Mouse (Mus musculus): ENCODE measurements around the gene Sprr4. TPM values are rescaled to one million over a fixed set of nuclear protein-coding genes. Genes with fewer than 3 reads are reported as not detected.

Sprr4 gene
- not detected in 2 replicates for polyA plus RNA-seq (2012; ENCODE audit: low replicate concordance)

DNA sequence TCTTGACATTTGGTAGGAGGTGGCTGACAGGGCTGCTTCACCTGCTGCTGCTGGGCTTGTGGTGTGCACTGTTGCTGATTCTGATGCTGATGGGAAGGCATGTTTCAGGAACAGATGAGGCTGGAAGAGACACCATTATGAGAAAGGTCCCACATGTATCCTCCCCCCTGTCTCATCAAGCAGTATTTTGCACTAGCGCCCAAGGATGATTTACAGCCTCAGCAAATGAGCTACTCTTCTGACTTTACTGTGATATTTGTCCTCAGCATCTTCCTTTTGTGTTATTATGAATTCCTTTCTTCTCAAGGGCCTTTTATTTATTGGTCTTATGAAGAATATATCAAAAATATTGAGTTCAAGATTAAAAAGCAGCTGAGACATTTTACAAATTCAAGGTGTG is at the start of gene Sprr4:
Gene Sprr4, minus strand, starts transcription at position 101 of the 400 bp plus-strand sequence.

DNA sequence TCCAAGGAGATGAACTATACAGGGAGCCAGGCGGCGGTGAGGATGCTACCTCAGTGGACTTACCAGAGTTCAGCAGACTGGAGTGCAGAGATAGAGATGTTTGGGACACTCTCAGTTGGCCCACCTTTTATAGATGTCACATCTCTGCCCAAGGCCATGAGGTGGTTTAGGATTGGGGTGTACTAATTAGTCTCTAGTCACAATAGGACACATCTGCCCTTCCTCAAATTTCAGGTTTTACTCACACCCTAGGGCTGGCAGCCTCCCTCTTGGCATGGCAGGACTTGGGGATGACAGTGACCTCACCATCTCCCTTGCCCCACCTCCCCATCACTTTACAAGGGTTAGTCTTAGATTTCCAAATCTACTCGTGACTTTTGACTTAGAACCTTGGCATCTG is 34.1 kb upstream of the Sprr4 start, which contains the start of gene 2310046K23Rik:
Gene 2310046K23Rik, minus strand, starts transcription at position 101 of the 400 bp plus-strand sequence.

DNA sequence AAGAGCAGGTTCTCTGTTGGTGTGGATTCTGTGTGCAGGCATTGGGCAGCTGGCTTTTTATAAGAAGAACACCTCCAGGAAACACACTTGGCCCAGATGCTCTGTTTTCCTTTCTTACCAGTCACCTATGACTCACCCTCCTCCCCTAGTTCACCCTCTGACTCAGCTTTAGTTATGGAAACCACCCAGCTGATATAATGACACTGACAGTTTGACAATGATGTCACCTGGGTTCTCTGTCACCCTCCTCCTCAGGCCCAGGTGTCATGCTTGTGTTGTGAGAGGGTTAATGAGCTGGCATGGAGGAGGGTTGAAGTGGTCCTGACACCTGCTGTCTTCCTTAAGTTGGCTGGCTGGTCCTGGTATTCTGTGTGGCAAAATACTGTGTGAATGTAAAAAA is 14.4 kb downstream of the Sprr4 start, which contains the start of gene Sprr1a:
Gene Sprr1a, minus strand, starts transcription at position 33 of the 400 bp plus-strand sequence.

GRCm38 (mm10) chr3:92458620-92459019 is 41.7 kb downstream of the Sprr4 start, which contains the start of gene Sprr3:
Sprr3 (minus strand) TSS chr3:92458720.

Other genes with a start within 250 kb of the Sprr4 start
- gene Sprr2a3, start 215.1 kb downstream of the Sprr4 start, polyA plus RNA-seq (2012; ENCODE audit: low replicate concordance) = not detected in 2 replicates
- gene Sprr2b, start 183.9 kb downstream of the Sprr4 start, polyA plus RNA-seq (2012; ENCODE audit: low replicate concordance) = not detected in 2 replicates
- gene Sprr2d, start 161.4 kb downstream of the Sprr4 start, polyA plus RNA-seq (2012; ENCODE audit: low replicate concordance) = not detected in 2 replicates
- not detected in 2 replicates for gene Sprr2e, start 148.3 kb downstream of the Sprr4 start, polyA plus RNA-seq (2012; ENCODE audit: low replicate concordance)
- gene Sprr2f, start 135.3 kb downstream of the Sprr4 start, polyA plus RNA-seq (2012; ENCODE audit: low replicate concordance) = not detected in 2 replicates
- not detected in 2 replicates for gene Sprr2h, start 114.8 kb downstream of the Sprr4 start, polyA plus RNA-seq (2012; ENCODE audit: low replicate concordance)
- gene Sprr2i, start 92.5 kb downstream of the Sprr4 start, polyA plus RNA-seq (2012; ENCODE audit: low replicate concordance) = not detected in 2 replicates
- not detected in 2 replicates for gene Sprr2j-ps, start 82.4 kb downstream of the Sprr4 start, polyA plus RNA-seq (2012; ENCODE audit: low replicate concordance)
- 4.6 and 11.5 TPM in 2 replicates for gene Gm9774, start 71.1 kb downstream of the Sprr4 start, polyA plus RNA-seq (2012; ENCODE audit: low replicate concordance)
- not detected in 2 replicates for gene Sprr2k, start 67.9 kb downstream of the Sprr4 start, polyA plus RNA-seq (2012; ENCODE audit: low replicate concordance)
- not detected in 2 replicates for gene Sprr1b, start 61.7 kb downstream of the Sprr4 start, polyA plus RNA-seq (2012; ENCODE audit: low replicate concordance)
- not detected in 2 replicates for gene Sprr3, start 41.8 kb downstream of the Sprr4 start, polyA plus RNA-seq (2012; ENCODE audit: low replicate concordance)
- gene Sprr1a, start 14.6 kb downstream of the Sprr4 start, polyA plus RNA-seq (2012; ENCODE audit: low replicate concordance) = not detected in 2 replicates
- not detected in 2 replicates for gene 2310046K23Rik, start 34.0 kb upstream of the Sprr4 start, polyA plus RNA-seq (2012; ENCODE audit: low replicate concordance)
- gene Ivl, start 73.2 kb upstream of the Sprr4 start, polyA plus RNA-seq (2012; ENCODE audit: low replicate concordance) = not detected in 2 replicates
- not detected in 2 replicates for gene Smcp, start 88.5 kb upstream of the Sprr4 start, polyA plus RNA-seq (2012; ENCODE audit: low replicate concordance)
- not detected in 2 replicates for gene 2210017I01Rik, start 107.0 kb upstream of the Sprr4 start, polyA plus RNA-seq (2012; ENCODE audit: low replicate concordance)
- gene Lce6a, start 121.2 kb upstream of the Sprr4 start, polyA plus RNA-seq (2012; ENCODE audit: low replicate concordance) = not detected in 2 replicates
- not detected in 2 replicates for gene Lce1a1, start 147.8 kb upstream of the Sprr4 start, polyA plus RNA-seq (2012; ENCODE audit: low replicate concordance)
- gene Lce1b, start 156.4 kb upstream of the Sprr4 start, polyA plus RNA-seq (2012; ENCODE audit: low replicate concordance) = not detected in 2 replicates
- not detected in 2 replicates for gene Lce1a2, start 169.8 kb upstream of the Sprr4 start, polyA plus RNA-seq (2012; ENCODE audit: low replicate concordance)
- not detected in 2 replicates for gene Lce1c, start 178.8 kb upstream of the Sprr4 start, polyA plus RNA-seq (2012; ENCODE audit: low replicate concordance)
- gene Lce1d, start 186.7 kb upstream of the Sprr4 start, polyA plus RNA-seq (2012; ENCODE audit: low replicate concordance) = not detected in 2 replicates
- gene Lce1e, start 208.6 kb upstream of the Sprr4 start, polyA plus RNA-seq (2012; ENCODE audit: low replicate concordance) = not detected in 2 replicates
- gene Lce1f, start 219.9 kb upstream of the Sprr4 start, polyA plus RNA-seq (2012; ENCODE audit: low replicate concordance) = not detected in 2 replicates
- gene Gm38119, start 238.6 kb upstream of the Sprr4 start, polyA plus RNA-seq (2012; ENCODE audit: low replicate concordance) = not detected in 2 replicates